Mouse (Mus musculus): ENCODE measurements around the gene Pum3. TPM values are rescaled to one million over a fixed set of nuclear protein-coding genes. Genes with fewer than 3 reads are reported as not detected.

Pum3 gene
- polyA plus RNA-seq, 1 experiment from 2014 or later: 70.7 TPM

- Histone ChIP-seq H3K36me3 (peaks cover 63% of the 10 kb centered on the region), H3K9me3 (no peaks in the 10 kb centered on the region), H3K4me3 (no peak overlapping the region), H3K4me1 (no peaks in the 10 kb centered on the region), H3K9ac (no peak overlapping the region), H3K27ac (no peak overlapping the region), H3K4me2 (no peak overlapping the region), H3K27me3 (no peaks in the 10 kb centered on the region)
- ATAC-seq (ENCODE audit: insufficient number of reproducible peaks, low FRiP score, low TSS enrichment, low read depth): no peak
- WGBS: 94% methylated on average over 4 of the region's 4 CpGs
These were observed 12.2 kb downstream of the Pum3 start for GRCm38 (mm10) chr19:27417375-27417774.

GRCm38 (mm10) chr19:27416569-27416968 lies 13.1 kb downstream of the Pum3 start:
- Histone ChIP-seq H3K4me2 (no peak overlapping the region), H3K4me1 (no peaks in the 10 kb centered on the region), H3K27ac (no peak overlapping the region), H3K9me3 (no peaks in the 10 kb centered on the region), H3K9ac (no peak overlapping the region), H3K27me3 (no peaks in the 10 kb centered on the region), H3K36me3 (peaks cover 59% of the 10 kb centered on the region), H3K4me3 (no peak overlapping the region)
- ATAC-seq (ENCODE audit: insufficient number of reproducible peaks, low FRiP score, low TSS enrichment, low read depth): no peak
- WGBS: 40% methylated on average over 11 of the region's 11 CpGs

- Histone ChIP-seq H3K27ac (no peak overlapping the region), H3K9ac (no peak overlapping the region), H3K36me3 (peaks cover 53% of the 10 kb centered on the region), H3K4me1 (no peaks in the 10 kb centered on the region), H3K27me3 (no peaks in the 10 kb centered on the region), H3K9me3 (no peaks in the 10 kb centered on the region), H3K4me2 (no peak overlapping the region), H3K4me3 (no peak overlapping the region)
- 87% methylated on average over 4 of the region's 4 CpGs for WGBS
- no peak for ATAC-seq (ENCODE audit: insufficient number of reproducible peaks, low FRiP score, low TSS enrichment, low read depth)
These were observed 18.3 kb downstream of the Pum3 start for GRCm38 (mm10) chr19:27411340-27411739.

- Histone ChIP-seq H3K4me3 (no peak overlapping the region), H3K9me3 (no peaks in the 10 kb centered on the region), H3K36me3 (peaks cover 47% of the 10 kb centered on the region), H3K27ac (no peak overlapping the region), H3K9ac (no peak overlapping the region), H3K4me1 (no peaks in the 10 kb centered on the region), H3K4me2 (no peak overlapping the region), H3K27me3 (no peaks in the 10 kb centered on the region)
- no peak for ATAC-seq (ENCODE audit: insufficient number of reproducible peaks, low FRiP score, low TSS enrichment, low read depth)
- WGBS: 85% methylated on average over 4 of the region's 4 CpGs
These were observed 18.9 kb downstream of the Pum3 start for GRCm38 (mm10) chr19:27410751-27411150.

GRCm38 (mm10) chr19:27409782-27410181 lies 19.8 kb downstream of the Pum3 start:
- no peak overlapping the region for H3K27ac ChIP-seq
- no peaks in the 10 kb centered on the region for H3K4me1 ChIP-seq
- no peak for ATAC-seq (ENCODE audit: insufficient number of reproducible peaks, low FRiP score, low TSS enrichment, low read depth)
- H3K4me2 ChIP-seq: no peak overlapping the region
- no peak overlapping the region for H3K4me3 ChIP-seq
- H3K9me3 ChIP-seq: no peaks in the 10 kb centered on the region
- H3K27me3 ChIP-seq: no peaks in the 10 kb centered on the region
- no peak overlapping the region for H3K9ac ChIP-seq
- H3K36me3 ChIP-seq: peaks cover 43% of the 10 kb centered on the region

GRCm38 (mm10) chr19:27409196-27409595 lies 20.4 kb downstream of the Pum3 start:
- no peak overlapping the region for H3K9ac ChIP-seq
- no peak overlapping the region for H3K27ac ChIP-seq
- ATAC-seq (ENCODE audit: insufficient number of reproducible peaks, low FRiP score, low TSS enrichment, low read depth): no peak
- H3K27me3 ChIP-seq: no peaks in the 10 kb centered on the region
- peaks cover 42% of the 10 kb centered on the region for H3K36me3 ChIP-seq
- H3K9me3 ChIP-seq: no peaks in the 10 kb centered on the region
- H3K4me2 ChIP-seq: no peak overlapping the region
- no peak overlapping the region for H3K4me3 ChIP-seq
- WGBS: 95% methylated on average over 4 of the region's 4 CpGs
- H3K4me1 ChIP-seq: no peaks in the 10 kb centered on the region

- no peaks in the 10 kb centered on the region for H3K9me3 ChIP-seq
- no peak for ATAC-seq (ENCODE audit: insufficient number of reproducible peaks, low FRiP score, low TSS enrichment, low read depth)
- no peak overlapping the region for H3K27ac ChIP-seq
- no peak overlapping the region for H3K4me3 ChIP-seq
- no peaks in the 10 kb centered on the region for H3K27me3 ChIP-seq
- H3K4me2 ChIP-seq: no peak overlapping the region
- H3K36me3 ChIP-seq: peaks cover 81% of the 10 kb centered on the region
- WGBS: 91% methylated on average over 9 of the region's 9 CpGs
- H3K4me1 ChIP-seq: no peaks in the 10 kb centered on the region
- H3K9ac ChIP-seq: no peak overlapping the region
These were observed 31.8 kb downstream of the Pum3 start for GRCm38 (mm10) chr19:27397797-27398196.

GRCm38 (mm10) chr19:27397223-27397622 lies 32.4 kb downstream of the Pum3 start:
- no peak overlapping the region for H3K4me3 ChIP-seq
- no peak for ATAC-seq (ENCODE audit: insufficient number of reproducible peaks, low FRiP score, low TSS enrichment, low read depth)
- no peak overlapping the region for H3K27ac ChIP-seq
- H3K36me3 ChIP-seq: peaks cover 81% of the 10 kb centered on the region
- no peaks in the 10 kb centered on the region for H3K27me3 ChIP-seq
- WGBS: 87% methylated on average over 5 of the region's 5 CpGs
- H3K4me2 ChIP-seq: no peak overlapping the region
- H3K4me1 ChIP-seq: no peaks in the 10 kb centered on the region
- no peak overlapping the region for H3K9ac ChIP-seq
- H3K9me3 ChIP-seq: no peaks in the 10 kb centered on the region

- 83% methylated on average over 2 of the region's 2 CpGs for WGBS
- no peak overlapping the region for H3K4me3 ChIP-seq
- H3K4me2 ChIP-seq: no peak overlapping the region
- H3K27me3 ChIP-seq: no peaks in the 10 kb centered on the region
- no peak overlapping the region for H3K9ac ChIP-seq
- H3K4me1 ChIP-seq: no peaks in the 10 kb centered on the region
- H3K9me3 ChIP-seq: no peaks in the 10 kb centered on the region
- ATAC-seq (ENCODE audit: insufficient number of reproducible peaks, low FRiP score, low TSS enrichment, low read depth): no peak
- H3K27ac ChIP-seq: no peak overlapping the region
- H3K36me3 ChIP-seq: peaks cover 83% of the 10 kb centered on the region
These were observed 32.9 kb downstream of the Pum3 start for GRCm38 (mm10) chr19:27396719-27397118.

GRCm38 (mm10) chr19:27395936-27396335 lies 33.7 kb downstream of the Pum3 start:
- no peak overlapping the region for H3K4me2 ChIP-seq
- H3K27ac ChIP-seq: no peak overlapping the region
- no peaks in the 10 kb centered on the region for H3K9me3 ChIP-seq
- 85% methylated on average over 5 of the region's 5 CpGs for WGBS
- peaks cover 84% of the 10 kb centered on the region for H3K36me3 ChIP-seq
- no peak overlapping the region for H3K4me3 ChIP-seq
- H3K9ac ChIP-seq: no peak overlapping the region
- no peak for ATAC-seq (ENCODE audit: insufficient number of reproducible peaks, low FRiP score, low TSS enrichment, low read depth)
- no peaks in the 10 kb centered on the region for H3K27me3 ChIP-seq
- H3K4me1 ChIP-seq: no peaks in the 10 kb centered on the region

- ATAC-seq (ENCODE audit: insufficient number of reproducible peaks, low FRiP score, low TSS enrichment, low read depth): 0 out of 2 replicates have a peak, but pooled peaks have one; percentile 30
- Histone ChIP-seq H3K27ac (no peak overlapping the region), H3K4me2 (no peak overlapping the region), H3K9ac (no peak overlapping the region), H3K9me3 (no peaks in the 10 kb centered on the region), H3K4me3 (no peak overlapping the region), H3K36me3 (peaks cover 84% of the 10 kb centered on the region), H3K4me1 (no peaks in the 10 kb centered on the region), H3K27me3 (no peaks in the 10 kb centered on the region)
- whole genome bisulfite sequencing: 88% methylated on average over 8 of the region's 8 CpGs
These were observed 34.1 kb downstream of the Pum3 start for GRCm38 (mm10) chr19:27395481-27395880.

GRCm38 (mm10) chr19:27394341-27394990 lies 35.2 kb downstream of the Pum3 start:
- Histone ChIP-seq H3K9ac (no peak overlapping the region), H3K4me2 (no peak overlapping the region), H3K4me3 (no peak overlapping the region), H3K36me3 (peaks cover 84% of the 10 kb centered on the region), H3K4me1 (no peaks in the 10 kb centered on the region), H3K27ac (no peak overlapping the region), H3K27me3 (no peaks in the 10 kb centered on the region), H3K9me3 (no peaks in the 10 kb centered on the region)
- no peak for ATAC-seq (ENCODE audit: insufficient number of reproducible peaks, low FRiP score, low TSS enrichment, low read depth)
- 91% methylated on average over 7 of the region's 7 CpGs for WGBS

GRCm38 (mm10) chr19:27392431-27392830 lies 37.2 kb downstream of the Pum3 start:
- WGBS: 91% methylated on average over 2 of the region's 2 CpGs
- no peak overlapping the region for H3K9ac ChIP-seq
- no peak overlapping the region for H3K27ac ChIP-seq
- H3K36me3 ChIP-seq: peaks cover 76% of the 10 kb centered on the region
- ATAC-seq (ENCODE audit: insufficient number of reproducible peaks, low FRiP score, low TSS enrichment, low read depth): no peak
- H3K4me1 ChIP-seq: no peaks in the 10 kb centered on the region
- H3K4me3 ChIP-seq: no peak overlapping the region
- H3K9me3 ChIP-seq: no peaks in the 10 kb centered on the region
- no peak overlapping the region for H3K4me2 ChIP-seq
- H3K27me3 ChIP-seq: no peaks in the 10 kb centered on the region
